Mouse (Mus musculus): ENCODE measurements at regions not wholly inside any gene's neighbourhood (a gene's known extent, or its start where the extent isn't known, plus 50 kb on each side); places are given as distances from the start of the nearest gene placed in this dataset.
"Not testable (repeated sequence)": the region's sequence is repeated elsewhere in the genome, so short reads cannot be mapped to it uniquely, and the experiment has no call there.

GRCm38 (mm10) chr2:179158881-179159280, 283.4 kb upstream of the Cdh4 start:
- DNase-seq, result no peak

GRCm38 (mm10) chr2:179163116-179163515, 279.1 kb upstream of the Cdh4 start:
- no peak for DNase-seq

- no peak for DNase-seq
Observed at GRCm38 (mm10) chr2:179170157-179170556, 272.1 kb upstream of the Cdh4 start.

GRCm38 (mm10) chr2:179170608-179171007, 271.6 kb upstream of the Cdh4 start:
- no peak for DNase-seq

DNA sequence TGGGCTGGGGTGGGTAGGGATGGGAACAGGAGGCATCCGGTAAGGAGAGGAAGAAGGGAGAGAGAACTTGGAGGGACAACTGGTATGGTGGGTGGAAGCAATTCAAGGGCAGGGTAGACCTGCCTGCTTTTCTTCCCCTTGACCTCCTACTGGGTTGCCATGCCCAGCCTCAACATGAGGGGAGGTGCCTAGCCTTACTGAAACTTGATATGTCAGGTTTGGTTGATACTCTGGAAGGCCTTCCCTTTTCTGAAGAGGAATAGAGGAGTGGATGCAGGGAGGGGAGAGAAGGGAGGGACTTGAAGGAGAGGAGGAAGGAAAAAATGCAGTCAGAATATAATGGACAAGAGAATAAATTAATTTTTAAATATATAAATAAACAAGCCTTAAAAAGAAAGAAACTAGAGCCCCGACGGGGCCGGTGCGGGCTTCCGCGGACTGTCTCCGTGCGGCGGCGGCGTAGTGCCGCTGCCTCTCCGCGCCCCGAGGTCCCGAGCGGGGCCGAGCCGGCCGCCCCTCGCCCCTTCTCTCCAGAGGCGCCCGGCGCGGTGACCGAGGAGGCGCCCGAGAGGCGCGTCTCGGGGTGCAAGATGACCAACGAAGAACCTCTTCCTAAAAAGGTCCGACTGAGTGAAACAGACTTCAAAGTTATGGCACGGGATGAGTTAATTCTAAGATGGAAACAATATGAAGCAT, 265.2 kb upstream of the Cdh4 start:
- not testable (repeated sequence) for DNase-seq

- no peak for DNase-seq
Observed at GRCm38 (mm10) chr2:179181366-179181765, 260.9 kb upstream of the Cdh4 start.

DNA sequence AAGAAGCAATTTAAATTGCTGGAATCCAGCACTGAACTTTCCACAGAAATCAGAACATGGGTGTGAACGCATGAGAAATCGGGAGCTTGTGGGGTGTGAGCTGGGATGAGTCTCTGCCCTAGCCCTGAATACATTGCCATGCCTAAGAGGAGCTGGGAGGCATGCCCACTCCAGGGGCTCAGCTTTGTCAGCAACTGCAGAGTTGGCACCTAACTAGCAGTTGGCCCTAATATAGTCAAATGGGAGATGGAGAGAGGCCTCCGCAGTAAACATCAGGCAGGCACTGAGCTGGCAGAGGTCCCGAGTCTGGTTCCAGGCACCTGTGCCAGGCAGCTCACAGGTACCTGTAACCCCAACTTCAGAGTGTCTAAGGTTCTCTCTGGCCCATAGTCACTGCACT, 260.1 kb upstream of the Cdh4 start:
- no peak for DNase-seq

DNA sequence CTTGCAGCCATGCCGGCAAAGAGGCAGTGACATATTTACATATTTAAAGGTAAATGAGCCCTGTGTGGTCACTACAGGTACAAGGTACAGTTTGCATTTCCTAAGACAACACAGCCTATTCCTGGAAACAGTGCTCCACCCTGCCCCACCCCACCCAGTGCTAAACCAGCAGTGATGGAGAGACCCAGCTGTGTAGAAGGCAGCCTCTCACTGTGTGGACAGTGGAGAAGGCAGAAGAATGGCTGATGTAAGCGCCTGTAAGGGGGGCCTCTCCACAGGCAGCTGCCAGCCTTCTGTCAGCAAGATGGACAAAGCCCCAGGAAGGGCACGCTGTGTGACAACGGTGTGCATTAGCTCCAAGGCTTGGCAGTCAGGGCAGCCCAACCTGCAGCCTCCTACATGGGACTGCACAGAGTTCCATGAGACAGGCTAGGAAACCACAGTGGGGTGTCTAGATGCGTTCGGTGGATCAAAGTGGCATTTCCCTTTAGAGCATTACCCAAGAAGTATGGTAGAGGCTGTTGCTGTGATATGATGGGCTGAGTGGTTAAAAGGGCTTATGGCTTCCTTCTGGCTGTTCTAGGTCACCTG, 249.2 kb upstream of the Cdh4 start:
- no peak for DNase-seq

DNA sequence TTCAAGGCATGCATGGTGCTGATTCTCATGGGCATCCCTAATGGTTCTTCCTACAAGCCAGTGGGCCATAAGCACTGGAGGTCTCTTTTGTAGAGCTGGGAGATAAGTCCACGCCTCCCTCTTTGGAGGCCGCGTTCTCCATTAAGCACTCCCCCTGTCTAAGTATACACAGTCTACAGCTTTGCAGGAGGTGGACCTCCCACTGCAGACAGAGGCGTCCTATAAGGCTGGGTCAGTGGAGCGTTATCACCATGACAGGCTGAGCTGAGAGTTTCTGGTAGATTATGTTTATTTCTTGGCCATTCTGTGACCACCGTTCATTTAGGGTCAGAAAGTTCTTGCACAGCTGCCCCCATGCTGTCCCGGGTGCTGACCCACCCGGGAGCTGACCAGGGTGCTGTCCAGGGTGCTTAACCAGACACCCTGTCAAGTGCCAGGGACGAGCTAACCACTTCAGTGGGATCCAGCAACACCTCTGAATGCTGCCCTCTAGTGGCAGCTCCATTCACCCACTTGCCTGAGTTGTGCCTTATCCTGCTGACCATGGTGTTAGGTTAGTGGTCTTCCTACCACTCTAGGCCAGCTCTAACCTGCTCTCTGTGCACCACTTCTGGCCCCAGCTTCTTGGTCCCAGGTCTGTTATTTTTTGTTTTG, 248.6 kb upstream of the Cdh4 start:
- peak; percentile 36 for DNase-seq

DNA sequence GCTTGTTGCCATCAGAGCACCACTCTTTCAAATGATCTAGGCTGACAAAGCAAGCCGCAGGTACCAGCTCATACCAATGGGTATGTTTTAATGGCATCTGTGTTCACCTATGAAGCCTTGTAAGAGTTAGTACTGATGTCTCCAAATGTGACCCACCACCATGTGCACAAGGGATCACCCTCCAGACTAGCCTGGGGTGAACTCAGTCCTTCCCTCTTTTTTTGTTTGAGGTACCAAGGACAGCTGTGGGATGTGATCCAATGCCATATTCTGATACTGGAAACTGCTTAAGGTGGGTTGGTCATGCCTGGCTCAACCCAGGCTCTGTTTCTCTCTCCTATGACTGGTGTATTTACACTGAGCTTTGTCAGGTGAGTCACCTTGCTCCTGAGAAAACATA, 244.8 kb upstream of the Cdh4 start:
- DNase-seq, result no peak

DNA sequence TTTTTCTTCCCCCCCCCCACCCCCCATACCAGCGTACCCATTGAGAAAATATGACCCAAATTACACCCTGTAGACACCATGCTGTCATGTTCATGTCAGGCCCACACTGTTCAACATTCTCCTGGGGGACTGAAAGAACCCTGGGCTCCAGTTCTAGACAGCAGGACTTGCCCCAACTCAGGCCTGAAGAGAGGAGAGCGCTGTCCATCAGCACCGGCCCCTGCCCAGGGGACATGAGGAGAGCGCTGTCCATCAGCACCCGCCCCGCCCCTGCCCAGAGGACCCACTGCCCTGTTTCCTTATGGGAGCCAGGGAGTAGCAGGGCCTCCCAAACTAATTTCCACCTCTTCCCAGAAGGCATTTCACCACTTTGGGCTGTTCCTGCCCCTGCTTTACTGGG, 241.7 kb upstream of the Cdh4 start:
- DNase-seq, result no peak

DNA sequence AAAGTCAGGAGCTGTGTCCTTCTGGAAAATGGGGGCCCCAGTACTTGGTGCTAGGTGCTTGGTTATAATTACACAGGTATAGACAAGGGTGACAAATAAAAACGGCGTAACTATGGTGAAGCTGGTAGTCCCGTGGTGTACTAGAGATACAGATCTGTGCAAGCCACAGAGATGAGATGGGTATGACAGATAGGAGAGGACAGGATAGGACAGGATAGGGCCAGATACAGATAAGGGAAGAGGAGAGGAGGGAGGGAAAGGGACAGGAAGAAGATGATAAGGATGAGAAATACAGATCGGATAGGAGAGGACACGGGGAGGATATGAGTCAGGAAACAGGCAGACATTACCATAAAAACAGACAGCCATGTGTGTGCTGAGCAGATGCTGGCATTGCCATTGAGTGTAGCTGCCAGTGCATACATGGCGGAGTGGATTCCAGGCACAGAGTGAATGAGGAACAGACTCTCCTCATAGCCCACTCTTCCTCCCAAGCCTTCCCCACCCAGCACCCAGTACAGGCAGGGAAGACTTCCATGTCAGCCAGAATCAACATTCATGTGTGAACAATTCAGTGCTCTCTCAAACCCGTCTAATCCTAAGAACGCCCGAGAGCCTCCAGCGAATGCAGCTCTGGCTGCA, 231.9 kb upstream of the Cdh4 start:
- DNase-seq, result no peak

GRCm38 (mm10) chr2:179216773-179217172, 225.5 kb upstream of the Cdh4 start:
- no peak for DNase-seq

DNA sequence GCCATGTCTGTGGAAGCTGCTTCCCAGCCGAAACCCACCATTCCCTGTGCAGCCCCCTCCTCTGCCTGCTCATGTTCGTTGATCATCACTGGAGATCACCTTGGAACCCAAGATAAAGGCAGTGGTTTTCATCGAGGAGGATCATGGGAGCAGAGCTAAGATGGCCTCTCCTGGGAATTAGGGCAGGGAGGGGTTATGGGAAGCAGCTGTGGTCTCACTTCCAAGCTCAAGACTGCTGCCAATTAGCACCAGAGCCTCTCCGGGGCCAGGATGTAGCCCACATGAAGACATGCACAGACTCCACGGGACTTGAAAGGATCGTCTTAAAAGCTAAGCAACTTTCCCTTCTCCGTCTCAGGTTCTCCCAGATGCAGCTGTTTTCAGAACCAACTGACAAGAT, 214.1 kb upstream of the Cdh4 start:
- no peak for DNase-seq

GRCm38 (mm10) chr2:179231708-179232354, 210.4 kb upstream of the Cdh4 start:
- no peak for DNase-seq

DNA sequence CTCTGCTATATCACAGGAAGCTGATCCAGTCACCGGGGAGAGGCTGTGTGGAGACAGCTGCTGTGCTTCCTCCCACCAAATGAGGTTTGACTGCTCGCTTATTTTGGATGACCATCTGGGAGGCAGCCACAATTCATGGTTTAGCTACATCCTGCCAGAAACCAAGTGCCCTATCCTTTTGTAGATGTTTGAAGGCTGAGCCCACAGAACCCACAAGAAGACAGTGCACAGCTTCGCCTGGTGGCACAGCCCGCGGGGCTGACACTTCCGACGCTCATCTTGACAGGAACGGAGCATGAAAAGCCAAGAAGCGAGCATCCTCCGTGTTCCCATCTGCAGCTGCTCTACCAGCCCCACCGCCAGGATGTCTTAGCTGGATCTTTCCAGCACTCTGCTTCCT, 204.1 kb upstream of the Cdh4 start:
- DNase-seq, result peak; percentile 56

- no peak for DNase-seq
Observed at GRCm38 (mm10) chr2:179260892-179261291, 181.3 kb upstream of the Cdh4 start.

DNA sequence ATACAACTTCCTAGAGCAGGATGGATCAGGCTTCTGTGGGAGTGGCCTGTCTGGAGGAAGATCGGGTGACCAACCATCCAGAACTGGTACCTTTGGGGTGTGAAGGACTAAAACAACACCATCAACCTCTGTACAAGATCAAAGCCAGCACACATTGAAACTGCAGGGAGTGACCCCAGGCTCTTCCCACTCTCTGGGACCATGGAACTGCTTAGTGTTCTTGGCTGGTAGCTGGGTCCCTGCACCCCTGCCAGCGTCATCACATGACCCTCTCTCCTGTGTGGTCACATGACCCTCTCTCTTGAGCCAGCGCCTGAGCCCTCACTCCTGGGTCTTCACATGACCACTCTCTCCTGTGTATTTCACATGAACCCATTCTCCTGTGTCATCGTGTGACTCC, 178.3 kb upstream of the Cdh4 start:
- no peak for DNase-seq

GRCm38 (mm10) chr2:179265436-179265835, 176.8 kb upstream of the Cdh4 start:
- no peak for DNase-seq

GRCm38 (mm10) chr2:179277204-179277886, 164.9 kb upstream of the Cdh4 start:
- DNase-seq, result no peak

- no peak for DNase-seq
Observed at GRCm38 (mm10) chr2:179277887-179278282, 164.3 kb upstream of the Cdh4 start.

DNA sequence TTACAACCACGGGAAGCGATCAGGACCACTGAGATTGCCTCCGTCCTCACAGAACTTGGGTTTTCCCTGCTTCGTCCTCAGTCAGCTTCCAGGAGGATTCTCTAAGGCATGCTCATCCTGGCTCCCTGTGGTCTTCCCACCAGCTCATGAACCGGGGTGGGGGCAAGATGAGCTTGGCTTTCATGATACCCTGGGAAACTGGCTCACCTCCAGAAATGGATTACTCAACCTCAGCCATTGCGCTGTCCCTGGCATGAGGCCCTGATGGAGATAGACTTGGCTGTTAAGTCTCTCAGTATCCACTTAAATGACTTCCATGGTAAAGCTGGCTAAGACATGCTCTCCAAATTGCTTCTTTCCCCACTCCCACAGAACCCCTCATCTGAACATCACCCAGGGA, 160.0 kb upstream of the Cdh4 start:
- DNase-seq, result no peak

DNA sequence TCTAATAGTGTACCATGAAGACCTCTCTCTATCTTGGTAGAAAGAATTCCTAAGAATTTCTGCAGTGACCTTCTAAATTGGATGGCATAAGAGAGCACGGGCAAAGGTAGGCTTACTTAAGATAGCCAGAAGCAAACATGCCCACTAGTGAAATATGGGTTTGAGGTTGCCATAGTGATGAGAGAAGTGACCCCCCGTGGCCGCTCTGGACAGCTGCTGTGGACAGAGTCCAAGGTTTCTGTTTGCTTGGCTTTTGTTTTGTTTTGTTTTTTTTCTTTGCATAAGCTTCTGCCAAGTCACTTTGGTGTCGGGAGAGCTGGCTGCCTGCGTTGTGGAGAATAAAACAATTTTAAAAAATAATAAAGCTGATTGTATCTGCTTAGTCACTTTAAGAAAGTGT, 151.8 kb upstream of the Cdh4 start:
- no peak for DNase-seq
